Mouse (Mus musculus) megakaryocyte, embryonic 14.5 days (primary cell): ENCODE data around the gene Ptpn21.

Source experiments
- FLI1 ChIP-seq: IDR thresholded peaks from 2 replicates; pipeline ENCODE4 v1.6.1; 2012; ENCODE audit warnings: low read length, inconsistent platforms, mixed read lengths
- GATA1 ChIP-seq: IDR thresholded peaks from 3 replicates; pipeline ENCODE4 v1.6.1; 2012; ENCODE audit warnings: mixed read lengths, low read length, inconsistent platforms, borderline replicate concordance

DNA sequence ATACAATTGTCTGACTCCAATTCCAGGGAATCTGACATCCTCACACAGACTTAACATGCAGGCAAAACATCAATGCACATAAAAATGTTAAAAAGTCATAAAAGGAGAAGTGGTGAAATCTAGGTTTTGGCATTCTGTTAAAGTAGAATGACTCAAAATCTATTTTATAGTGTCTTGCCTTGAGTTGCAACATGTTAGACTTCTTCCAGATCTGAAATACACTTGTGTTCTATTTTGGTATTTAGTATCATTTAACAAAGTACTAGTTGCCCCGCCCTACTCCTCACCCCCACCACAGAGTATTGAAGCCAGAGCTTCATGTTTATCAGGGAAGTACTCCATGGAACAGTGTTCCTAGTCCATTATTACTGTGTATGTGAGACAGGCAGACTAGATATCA lies 47.0 kb upstream of the Ptpn21 start:
- TF ChIP-seq FLI1 (no peak), GATA1 (no peak)
